ENCODE assay signal across 7 mouse cellular contexts in the genomic region with DNA sequence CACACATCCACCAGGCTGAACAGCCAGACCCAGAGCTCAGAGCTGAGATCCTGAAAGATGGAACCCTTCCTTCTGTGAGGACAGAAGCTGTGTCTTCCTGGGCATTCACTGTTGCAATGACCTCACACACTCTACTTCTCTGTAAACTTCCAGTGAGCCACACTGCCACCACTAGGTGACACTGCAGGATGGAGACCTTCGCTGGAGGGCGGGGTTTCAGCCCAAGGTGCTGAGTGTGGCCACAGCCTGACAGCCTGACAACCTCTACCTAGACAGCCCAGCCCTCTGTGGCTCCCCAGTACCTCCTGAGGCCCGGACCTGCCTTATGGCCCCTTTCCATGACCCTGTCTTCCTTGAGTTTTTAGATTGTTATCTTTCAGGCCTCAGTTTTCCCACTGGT. TPM values are rescaled to one million over a fixed set of nuclear protein-coding genes. Genes with fewer than 3 reads are reported as not detected.
A peak's percentile ranks its signal among the peaks of the same experiment; 100 is the strongest.
DNase-seq lines count a peak whose midpoint lies in the region; ATAC-seq and TF ChIP-seq lines count a peak whose summit lies in the region.

No protein-coding gene starts in this region.

- no peaks in the 10 kb centered on the region for H3K9me3 ChIP-seq in forebrain, postnatal 0 days (ENCODE audit: low read length)

- peak; percentile 82 for TF ChIP-seq CTCF in forebrain, postnatal 0 days (IDR thresholded peaks at IDR 0.05; ENCODE audit: low read depth)
- TF ChIP-seq CTCF in lung, adult 2 months (IDR thresholded peaks at IDR 0.05; ENCODE audit: insufficient read depth, low read length): peak; percentile 56; the same call in 1 of the 2 replicates

- DNase-seq in A20 (ENCODE audit: low read depth, low spot score) (peak; percentile 78), ES-CJ7 (ENCODE audit: low read depth, low spot score) (peak; percentile 93)
- DNase-seq in cerebellum, adult 18-20 months: peak; percentile 73 to 80
- peak; percentile 63 for DNase-seq in forebrain, postnatal 0 days
- DNase-seq in kidney, adult 18-20 months: peak; percentile 55
- DNase-seq in lung, adult 2 months: peak; percentile 37

- H3K9ac ChIP-seq in forebrain, postnatal 0 days: no peak overlapping the region

- no peak overlapping the region for H3K4me3 ChIP-seq in forebrain, postnatal 0 days (ENCODE audit: low read depth, low read length)
- no peak overlapping the region for H3K4me3 ChIP-seq in lung, adult 2 months (replicated peaks; ENCODE audit: extremely low read depth, low read depth, low read length)

- 11% methylated on average over 3 of the region's 3 CpGs for WGBS in forebrain, postnatal 0 days
- WGBS in lung, adult 2 months: 12% methylated on average over 3 of the region's 3 CpGs

- no peak overlapping the region for H3K4me2 ChIP-seq in forebrain, postnatal 0 days (ENCODE audit: low read depth)

- no peak for TF ChIP-seq POLR2A in lung, adult 2 months (IDR thresholded peaks at IDR 0.05; ENCODE audit: borderline replicate concordance, extremely low read depth, low read depth, low read length)

- no peaks in the 10 kb centered on the region for H3K27me3 ChIP-seq in forebrain, postnatal 0 days (ENCODE audit: insufficient read depth, low read length)

- H3K36me3 ChIP-seq in forebrain, postnatal 0 days (ENCODE audit: insufficient read depth): no peaks in the 10 kb centered on the region; the same call in 1 of the 2 replicates

- no peaks in the 10 kb centered on the region for H3K4me1 ChIP-seq in forebrain, postnatal 0 days (ENCODE audit: insufficient read depth)
- H3K4me1 ChIP-seq in lung, adult 2 months (ENCODE audit: control insufficient read depth, insufficient read depth, low read length): no peaks in the 10 kb centered on the region

- peak; percentile 71 for ATAC-seq in forebrain, postnatal 0 days
- ATAC-seq in neutrophil, adult 5-6 weeks (ENCODE audit: extremely low read depth, insufficient number of reproducible peaks, low FRiP score, poor library complexity, severe bottlenecking): peak; percentile 81

- no peak overlapping the region for H3K27ac ChIP-seq in forebrain, postnatal 0 days (ENCODE audit: low read depth, low read length)

RNA-seq across cellular contexts. Expression of a gene that starts 12.9 kb away (rescaled TPM):
- 1.3 and 7.3 TPM in 2 replicates for total RNA-seq in forebrain, postnatal 0 days (2014; rRNA removed)
- 2.7 and 3.5 TPM in 2 replicates for polyA plus RNA-seq in forebrain, postnatal 0 days (2015; fragmentation: Nextera tagmentation; extraction: Ambion mirVana)
- 0.98 and 1.2 TPM in 2 replicates for polyA plus RNA-seq in lung, adult 2 months (2012; rRNA removed)
- total RNA-seq in neutrophil, adult 5-6 weeks (2017): not detected in 2 replicates

RNA-seq across cellular contexts. Expression of a gene that starts 14.7 kb away (rescaled TPM):
- 48.2 and 77.2 TPM in 2 replicates for total RNA-seq in forebrain, postnatal 0 days (2014; rRNA removed)
- polyA plus RNA-seq in forebrain, postnatal 0 days (2015; fragmentation: Nextera tagmentation; extraction: Ambion mirVana): 43.9 and 55.0 TPM in 2 replicates
- 2.8 and 3.1 TPM in 2 replicates for polyA plus RNA-seq in lung, adult 2 months (2012; rRNA removed)
- total RNA-seq in neutrophil, adult 5-6 weeks (2017): not detected in 2 replicates

RNA-seq across cellular contexts. Expression of a gene that starts 30.2 kb away (rescaled TPM):
- 347 and 391 TPM in 2 replicates for total RNA-seq in forebrain, postnatal 0 days (2014; rRNA removed)
- 19.5 and 22.2 TPM in 2 replicates for polyA plus RNA-seq in forebrain, postnatal 0 days (2015; fragmentation: Nextera tagmentation; extraction: Ambion mirVana)
- 4.5 and 4.9 TPM in 2 replicates for polyA plus RNA-seq in lung, adult 2 months (2012; rRNA removed)
- not detected in 2 replicates for total RNA-seq in neutrophil, adult 5-6 weeks (2017)

Comparison
In these comparisons a context has a peak if more than half of its experiments do, and no peak if none do; other contexts are left out.
1. DNase-seq: peak in every context shown above with its lines; median percentile 93 in ES-CJ7; 78 in A20; 76 in cerebellum, adult 18-20 months; 63 in forebrain, postnatal 0 days; 55 in kidney, adult 18-20 months; 37 in lung, adult 2 months.
2. RNA of a gene that starts 14.7 kb away (total RNA-seq): 48.2 to 77.2 TPM in forebrain, postnatal 0 days; not detected in neutrophil, adult 5-6 weeks; every median in the first group is over 10 times any median in the second.
3. RNA of a gene that starts 30.2 kb away (total RNA-seq): 347 to 391 TPM in forebrain, postnatal 0 days; not detected in neutrophil, adult 5-6 weeks; every median in the first group is over 100 times any median in the second.